Mouse (Mus musculus): ENCODE measurements at regions not wholly inside any gene's neighbourhood (a gene's known extent, or its start where the extent isn't known, plus 50 kb on each side); places are given as distances from the start of the nearest gene placed in this dataset.

DNA sequence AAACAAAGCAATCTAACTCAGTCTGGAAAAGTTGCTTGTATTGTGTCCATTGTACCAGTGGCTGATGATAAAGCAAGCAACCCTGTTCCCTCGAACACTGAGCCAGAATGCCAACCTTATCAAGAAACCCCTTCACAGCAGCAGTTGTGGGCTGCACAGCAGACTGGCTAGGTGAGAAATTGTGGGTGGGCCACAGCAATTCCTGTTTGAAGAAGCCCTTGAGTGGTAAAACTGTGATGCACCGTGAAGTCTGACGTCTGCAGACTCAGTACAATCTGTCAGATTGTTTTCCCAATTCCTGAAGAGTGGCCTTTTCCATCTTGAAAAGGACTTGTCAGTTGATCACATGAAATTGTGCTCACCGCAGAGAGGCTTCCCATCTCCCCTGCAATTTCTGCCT, 483.7 kb upstream of the Nrg3 start:
- DNase-seq (ENCODE audit: low read depth) = peak; percentile 23
- TF ChIP-seq CTCF (IDR thresholded peaks at IDR 0.05; ENCODE audit: borderline replicate concordance, extremely low read depth, insufficient read depth, insufficient read length) = no peak
- TF ChIP-seq POLR2A (IDR thresholded peaks at IDR 0.05; ENCODE audit: borderline replicate concordance, extremely low read depth, insufficient read depth, insufficient read length, poor library complexity, severe bottlenecking) = no peak

DNA sequence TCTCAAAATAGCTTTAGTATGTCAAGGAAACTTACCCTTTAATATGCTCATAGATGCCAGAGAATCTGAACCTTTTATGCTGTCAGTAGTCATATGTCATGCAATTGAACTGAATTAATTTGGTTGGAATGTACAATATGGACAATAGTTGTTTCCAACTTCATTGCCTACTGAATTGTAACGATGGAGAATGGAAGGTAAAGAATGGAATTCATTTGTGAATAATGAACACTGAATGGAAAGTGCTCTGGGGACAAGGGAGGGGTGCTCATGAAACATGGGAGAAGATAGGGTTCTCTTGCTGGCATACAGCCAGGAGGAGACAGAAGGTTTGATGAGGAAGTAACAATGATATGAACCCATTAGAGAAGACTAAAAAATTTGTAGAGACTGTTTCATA, 471.8 kb upstream of the Nrg3 start:
- no peak for TF ChIP-seq POLR2A (IDR thresholded peaks at IDR 0.05; ENCODE audit: borderline replicate concordance, extremely low read depth, insufficient read depth, insufficient read length, poor library complexity, severe bottlenecking)
- TF ChIP-seq CTCF (IDR thresholded peaks at IDR 0.05; ENCODE audit: borderline replicate concordance, extremely low read depth, insufficient read depth, insufficient read length) = no peak
- DNase-seq (ENCODE audit: low read depth) = peak; percentile 3
